Mouse (Mus musculus): ENCODE measurements around the gene Gm13277.
"Not testable (repeated sequence)": the region's sequence is repeated elsewhere in the genome, so short reads cannot be mapped to it uniquely, and the experiment has no call there.

DNA sequence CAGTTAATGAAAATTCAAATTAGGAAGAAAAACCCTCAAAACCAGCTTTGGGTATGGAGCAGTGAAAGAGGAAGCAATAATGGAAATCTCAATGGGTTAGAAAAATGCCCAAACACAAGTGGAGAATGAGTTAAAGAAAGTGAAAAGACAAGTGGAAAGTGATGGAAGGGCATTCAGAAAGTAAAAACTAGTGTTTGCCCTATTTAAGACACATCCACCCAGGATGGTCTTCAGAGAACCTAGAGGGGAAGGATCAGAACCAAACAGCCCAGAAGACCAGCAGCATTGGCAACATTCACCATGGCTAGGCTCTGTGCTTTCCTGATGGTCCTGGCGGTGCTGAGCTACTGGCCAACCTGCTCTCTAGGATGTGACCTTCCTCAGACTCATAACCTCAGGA is 46.8 kb downstream of the Gm13277 start, which contains the start of gene Ifna5:
- not testable (repeated sequence) for TF ChIP-seq RAD21, POLR2A (IDR thresholded peaks at IDR 0.05; ENCODE audit: low read depth, low read length)

Measured in CH12.LX (cell line).